Mouse (Mus musculus) adrenal gland, postnatal 36 days (tissue): ENCODE measurements at regions not wholly inside any gene's neighbourhood (a gene's known extent, or its start where the extent isn't known, plus 50 kb on each side); places are given as distances from the start of the nearest gene placed in this dataset.
A peak's percentile ranks its signal among the peaks of the same experiment; 100 is the strongest.

Experiments
- DNase-seq, 2 experiments: peaks; one replicate each; pipeline ENCODE4 v3.0.0; 2021; ENCODE audit warnings: mixed read lengths in 1 of 2

DNA sequence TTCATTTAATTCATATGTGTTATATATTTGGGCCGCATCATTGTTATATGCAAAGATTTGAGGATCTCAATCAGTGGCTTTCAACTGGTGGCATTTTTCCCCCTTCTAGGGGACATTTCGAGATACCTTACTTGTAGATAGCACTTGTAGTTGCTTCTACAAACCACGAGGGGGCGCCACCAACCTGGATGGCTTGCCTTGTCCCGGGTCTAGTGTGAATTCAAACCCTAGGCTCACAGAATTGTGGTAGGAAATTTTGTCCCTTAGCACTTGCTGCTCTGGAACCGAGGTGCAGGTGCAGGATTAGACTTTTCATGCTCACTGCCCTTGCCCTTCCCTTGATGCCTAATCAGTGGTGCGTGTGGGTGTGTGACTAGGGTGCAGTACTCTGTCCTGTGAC, 252.2 kb downstream of the Uaca start:
- peak; percentile 82 to 88 for DNase-seq

- DNase-seq = no peak
Measured at GRCm38 (mm10) chr9:61047289-61047688, 252.9 kb downstream of the Uaca start.

- DNase-seq = no peak
Measured at GRCm38 (mm10) chr9:61048576-61048975, 254.2 kb downstream of the Uaca start.

- DNase-seq = no peak
Measured at GRCm38 (mm10) chr9:61052621-61053020, 258.3 kb downstream of the Uaca start.

DNA sequence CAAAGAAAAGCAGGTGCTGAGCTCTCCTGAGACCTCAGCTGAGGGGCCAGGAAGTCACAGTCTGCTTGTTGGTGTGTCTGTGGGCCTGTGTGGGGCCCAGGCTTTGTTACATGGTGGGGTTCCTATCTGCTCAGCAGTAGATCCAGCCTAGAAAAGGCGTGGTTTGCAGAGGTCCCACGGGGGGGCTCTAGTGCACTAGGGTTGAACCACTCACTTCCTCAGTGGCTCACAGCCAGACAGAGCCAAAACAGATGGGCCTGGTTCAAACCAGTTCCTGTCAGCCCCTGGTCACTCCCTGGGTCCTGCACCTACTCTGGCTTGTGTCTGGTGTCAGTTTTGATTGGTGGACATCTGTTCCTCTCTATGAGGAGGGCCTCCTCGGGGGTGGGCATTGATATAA, 260.1 kb downstream of the Uaca start:
- peak; percentile 51 to 72 for DNase-seq

GRCm38 (mm10) chr9:61055392-61055791, 261.1 kb downstream of the Uaca start:
- DNase-seq = no peak

DNA sequence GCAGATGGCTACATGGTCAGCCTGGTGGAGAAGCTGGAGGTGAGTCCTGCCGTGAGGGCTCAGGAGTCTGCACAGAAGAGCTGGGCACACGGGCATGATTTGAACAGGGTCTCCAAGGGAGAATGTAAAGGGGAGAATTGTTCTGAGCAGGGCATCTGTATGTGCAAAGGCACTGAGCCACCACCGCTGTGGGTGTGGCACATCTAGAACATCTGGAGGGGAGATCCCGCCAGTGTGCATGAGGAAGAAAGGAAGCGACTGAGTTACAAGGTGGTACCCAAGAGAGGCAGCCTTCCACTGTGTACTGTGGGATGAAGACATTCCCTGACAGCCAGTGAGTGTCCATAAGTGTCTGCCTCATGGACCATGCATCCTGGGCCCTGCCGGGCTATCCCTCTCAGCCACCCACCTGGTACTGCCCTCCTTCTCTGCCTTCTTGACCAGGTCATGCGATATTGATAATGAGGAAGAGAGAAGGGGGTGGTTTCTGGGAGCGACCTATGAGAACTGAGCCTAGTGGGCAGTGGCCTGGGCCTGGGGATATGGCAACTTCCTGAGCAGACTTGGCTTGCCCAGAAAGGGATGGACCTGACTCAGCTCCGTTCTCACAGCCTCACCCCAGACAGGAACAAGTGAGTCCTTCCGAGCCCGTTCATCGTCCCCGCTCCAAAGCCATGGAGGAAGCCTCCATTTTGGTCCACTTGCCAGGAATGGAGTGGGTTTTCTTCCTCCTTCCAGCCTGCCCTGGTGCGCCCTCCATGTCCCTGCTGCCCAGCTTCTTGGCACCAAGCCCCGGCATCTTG, 261.8 kb downstream of the Uaca start:
- no peak for DNase-seq

GRCm38 (mm10) chr9:61056731-61057270, 262.5 kb downstream of the Uaca start:
- no peak for DNase-seq

- DNase-seq = no peak
Measured at GRCm38 (mm10) chr9:61059225-61059624, 264.9 kb downstream of the Uaca start.

- DNase-seq = no peak
Measured at GRCm38 (mm10) chr9:61060958-61061357, 266.6 kb downstream of the Uaca start.

GRCm38 (mm10) chr9:61064714-61065305, 270.5 kb downstream of the Uaca start:
- no peak for DNase-seq

DNA sequence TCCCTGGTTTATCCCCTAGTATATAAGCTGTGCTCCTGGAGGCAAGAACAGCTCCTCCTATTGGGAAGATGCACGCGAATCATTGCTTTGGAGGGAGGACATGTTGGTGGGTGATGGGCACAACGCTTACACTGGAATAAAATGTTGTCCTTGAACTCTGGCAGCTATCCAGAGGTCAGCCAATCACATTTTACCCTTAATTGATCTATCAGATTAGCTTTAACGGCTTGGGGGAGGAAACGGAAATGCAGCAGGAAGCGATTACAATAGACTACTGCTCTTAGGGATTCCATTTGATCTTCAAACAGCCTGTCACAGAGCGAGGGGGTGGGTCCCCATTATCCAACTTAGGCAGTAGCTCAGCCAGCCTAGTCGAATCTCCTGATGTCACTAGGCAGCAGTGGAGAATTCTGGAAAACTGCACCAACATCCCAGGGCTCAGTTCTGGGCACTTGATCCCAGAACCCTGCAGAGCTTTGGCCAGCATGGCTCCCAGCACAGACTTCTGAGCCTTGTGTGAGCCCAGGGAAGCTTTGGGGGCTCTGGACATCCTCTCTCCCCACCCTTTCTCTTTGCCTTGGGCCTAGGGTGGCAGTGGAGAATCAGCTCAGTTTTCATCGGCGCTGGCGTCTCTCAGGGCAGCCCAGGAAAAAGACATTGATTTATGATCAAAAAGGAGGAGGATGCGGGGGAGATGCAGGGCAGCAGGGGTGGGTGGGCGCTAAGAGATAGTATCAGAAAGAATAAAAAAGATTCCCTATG, 275.4 kb downstream of the Uaca start:
- DNase-seq = no peak

GRCm38 (mm10) chr9:61070315-61070707, 276.0 kb downstream of the Uaca start:
- no peak for DNase-seq

DNA sequence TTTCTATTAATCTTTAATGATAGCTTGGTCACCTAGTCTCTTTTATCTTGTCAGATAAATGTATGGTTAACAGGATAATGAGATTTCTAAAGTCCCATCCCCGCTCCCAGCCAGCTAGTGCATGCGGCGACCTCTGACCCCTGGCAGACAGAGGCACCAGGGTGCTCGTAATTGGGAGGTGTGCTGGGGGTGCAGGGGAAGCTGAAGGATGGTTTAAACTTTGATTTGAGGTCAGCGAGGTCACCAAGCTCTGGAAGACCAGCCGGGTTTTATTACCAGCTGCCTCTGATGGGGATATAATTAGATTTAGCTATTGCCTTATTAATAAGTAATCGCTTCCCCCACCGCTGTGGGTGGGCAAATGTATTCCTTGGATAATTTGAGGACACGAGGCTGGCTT, 276.5 kb downstream of the Uaca start:
- no peak for DNase-seq

- DNase-seq = no peak
Measured at GRCm38 (mm10) chr9:61073482-61073881, 279.1 kb downstream of the Uaca start.

DNA sequence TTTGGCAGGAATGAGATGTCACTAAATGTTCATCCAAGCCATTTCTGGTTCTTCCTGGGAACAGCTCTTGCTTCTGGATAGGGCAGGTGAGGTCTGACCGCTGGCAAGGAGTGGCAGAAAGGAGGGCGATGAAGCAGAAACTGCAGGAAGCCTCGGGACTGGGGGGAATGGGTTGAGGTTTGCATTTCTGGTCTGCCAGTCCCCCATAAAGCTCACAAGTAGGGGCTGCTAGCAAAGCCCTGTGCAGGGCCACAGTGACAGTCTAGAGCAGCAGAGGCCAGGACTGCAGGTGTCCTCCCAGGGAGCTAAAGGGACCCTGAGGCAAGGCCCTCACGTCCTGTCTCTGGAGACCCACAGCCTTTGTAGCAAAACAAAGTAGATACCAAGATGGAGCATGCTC, 280.7 kb downstream of the Uaca start:
- DNase-seq = no peak

DNA sequence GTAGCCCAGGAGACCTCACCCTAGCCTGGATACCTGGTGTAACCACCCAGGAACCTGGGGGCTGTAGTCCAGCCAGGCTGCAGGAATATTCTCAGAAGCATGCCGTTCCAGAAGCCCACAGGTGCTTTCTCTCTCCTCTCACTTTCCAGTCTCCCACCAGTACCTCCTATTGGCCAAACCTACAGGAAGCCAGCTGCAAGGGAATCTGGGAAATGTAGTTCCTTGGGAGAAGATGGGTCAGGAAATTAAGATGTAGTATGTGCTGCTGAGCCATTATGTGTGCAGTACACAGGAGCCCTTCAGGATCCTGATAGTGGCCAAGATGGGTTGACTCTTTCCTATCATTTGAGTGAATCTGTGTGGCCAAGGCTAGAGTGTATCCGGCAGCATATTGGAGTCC, 282.8 kb downstream of the Uaca start:
- DNase-seq = no peak

DNA sequence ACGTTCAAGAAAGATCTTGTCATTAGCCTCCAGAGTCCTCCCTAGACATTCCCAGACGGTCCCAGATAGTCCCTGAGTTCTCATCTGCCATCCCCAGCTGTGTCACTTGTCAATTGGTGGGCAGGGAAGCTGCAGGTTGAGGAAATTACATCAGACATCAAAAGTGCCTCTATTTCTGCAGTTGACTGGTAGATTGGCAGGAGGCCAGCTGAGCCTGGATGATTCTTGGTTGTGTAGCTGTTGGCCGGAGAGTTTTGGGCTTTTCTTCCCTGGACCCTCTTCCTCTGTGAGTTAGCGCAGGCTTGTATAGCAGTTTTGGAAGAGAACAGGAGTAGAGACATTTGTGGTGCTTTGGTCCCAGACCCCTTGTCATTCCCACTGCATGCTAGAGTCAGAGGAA, 283.5 kb downstream of the Uaca start:
- DNase-seq = no peak

- no peak for DNase-seq
Measured at GRCm38 (mm10) chr9:61081474-61082021, 287.2 kb downstream of the Uaca start.

GRCm38 (mm10) chr9:61084655-61085230, 287.4 kb upstream of the Tle3 start:
- no peak for DNase-seq

DNA sequence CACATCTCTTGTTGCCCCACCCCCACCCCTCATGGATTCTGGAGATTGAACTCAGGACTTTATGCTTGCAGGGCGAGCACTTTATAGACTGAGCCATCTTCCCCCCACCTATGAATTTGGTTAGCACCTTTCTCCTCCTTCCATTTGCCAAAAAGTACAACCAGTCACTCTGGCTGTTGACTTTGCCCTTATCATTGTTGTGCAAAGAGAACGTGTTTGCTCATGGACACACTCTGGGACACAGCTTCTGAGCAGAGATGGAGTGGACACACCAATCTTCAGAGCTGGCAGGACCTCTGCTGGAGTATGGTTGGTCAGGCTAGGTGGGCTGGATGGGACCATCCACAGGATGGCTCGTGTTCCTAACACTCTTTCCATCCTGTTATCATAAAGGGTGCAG, 285.1 kb upstream of the Tle3 start:
- no peak for DNase-seq

- no peak for DNase-seq
Measured at GRCm38 (mm10) chr9:61089066-61089686, 283.0 kb upstream of the Tle3 start.
